Mouse (Mus musculus): ENCODE data around the gene Prrc2b. TPM values are rescaled to one million over a fixed set of nuclear protein-coding genes. Genes with fewer than 3 reads are reported as not detected.

The Prrc2b gene
- polyA plus RNA-seq, 1 experiment from 2014 or later: 96.9 TPM

DNA sequence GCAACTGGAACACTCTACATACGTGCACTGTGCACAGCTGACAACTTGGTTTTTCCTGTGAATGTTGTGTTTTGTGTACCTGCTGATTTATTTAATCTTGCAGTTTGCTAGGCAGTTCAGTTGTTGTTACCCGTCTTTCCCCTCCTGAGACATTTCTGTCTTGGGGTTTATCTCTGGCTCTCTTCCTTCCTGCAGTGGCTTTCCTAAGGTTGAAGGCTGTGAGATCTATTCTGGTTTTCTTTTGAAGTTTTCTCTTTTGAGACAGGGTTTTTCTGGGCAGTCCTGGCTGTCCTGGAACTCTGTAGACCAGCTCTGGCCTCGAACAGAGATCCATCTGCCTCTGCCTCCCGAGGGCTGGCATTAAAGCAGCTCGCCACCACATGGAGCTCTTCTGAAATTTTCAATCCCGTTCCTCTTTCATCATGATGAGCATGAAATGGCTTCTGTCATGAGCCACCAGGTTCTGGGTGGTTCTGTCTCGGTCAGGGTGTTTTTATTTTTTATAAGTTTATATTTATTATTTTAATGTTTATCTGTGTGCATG lies 4.2 kb downstream of the Prrc2b start:
- Histone ChIP-seq H3K4me3 (replicated peaks) (no peak overlapping the region), H3K4me1 (peaks cover 82% of the 10 kb centered on the region), H3K27ac (peak overlapping the region; percentile 81)

DNA sequence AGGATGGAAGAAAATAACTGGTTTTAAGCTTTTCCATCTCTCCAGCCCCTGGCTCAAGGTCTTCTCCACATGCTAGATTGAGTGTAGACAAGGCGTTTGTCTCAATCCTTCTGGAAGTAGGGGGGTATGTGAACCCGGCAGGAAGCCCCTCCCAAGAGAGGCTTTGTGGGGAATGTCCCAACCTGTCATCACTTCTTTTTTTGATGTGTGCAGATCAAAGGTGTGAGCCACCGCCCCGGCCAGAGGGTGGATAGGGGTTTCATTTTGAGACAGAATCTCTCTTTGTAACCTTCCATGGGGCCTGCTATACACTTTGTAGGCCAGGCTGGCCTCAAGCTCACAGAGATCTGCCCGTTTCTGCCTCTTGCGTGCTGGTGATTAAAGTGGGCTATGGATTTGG lies 4.7 kb downstream of the Prrc2b start:
- no peaks in the 10 kb centered on the region for H3K9me3 ChIP-seq
- H3K4me3 ChIP-seq (replicated peaks): no peak overlapping the region
- WGBS: 78% methylated on average over 6 of the region's 6 CpGs
- no peak overlapping the region for H3K9ac ChIP-seq
- H3K4me2 ChIP-seq: no peak overlapping the region; the same call in 1 of the 2 replicates
- ATAC-seq (ENCODE audit: low FRiP score): no peak
- H3K4me1 ChIP-seq: peaks cover 81% of the 10 kb centered on the region
- peak overlapping the region; percentile 81; the same call in 1 of the 2 replicates for H3K27ac ChIP-seq
- H3K27me3 ChIP-seq: no peaks in the 10 kb centered on the region
- H3K36me3 ChIP-seq (replicated peaks): 0 out of 2 replicates have a peak, but pooled peaks cover 10% of the 10 kb centered on the region

More for the DNA sequence above, 4.2 kb downstream of the Prrc2b start:
- 70% methylated on average over 7 of the region's 7 CpGs for WGBS
- H3K4me2 ChIP-seq: peak overlapping the region; percentile 98
- H3K36me3 ChIP-seq (replicated peaks): 0 out of 2 replicates have a peak, but pooled peaks cover 4% of the 10 kb centered on the region
- ATAC-seq (ENCODE audit: low FRiP score): no peak
- H3K9me3 ChIP-seq: no peaks in the 10 kb centered on the region
- peak overlapping the region; percentile 100; the same call in 1 of the 2 replicates for H3K9ac ChIP-seq
- no peaks in the 10 kb centered on the region for H3K27me3 ChIP-seq

DNA sequence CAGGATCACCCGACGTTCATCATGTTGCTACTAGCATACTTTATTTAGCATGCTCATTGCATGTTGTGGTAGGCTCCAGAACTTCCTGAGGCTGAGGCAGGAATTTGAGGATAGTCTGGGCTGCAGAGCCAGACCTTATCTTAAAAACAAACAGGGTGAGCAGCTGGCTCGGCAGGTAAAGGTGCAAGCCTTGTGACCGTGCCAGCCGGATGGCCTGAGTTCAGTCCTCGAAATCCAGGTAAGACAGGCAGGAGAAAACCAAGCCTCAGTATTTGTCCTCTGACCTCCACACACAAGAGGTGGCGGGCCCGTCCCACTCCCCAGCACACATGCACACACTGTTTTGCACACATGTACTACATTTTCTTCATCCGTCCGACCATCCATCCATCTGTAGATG lies 5.8 kb downstream of the Prrc2b start:
- H3K4me3 ChIP-seq (replicated peaks): no peak overlapping the region
- peaks cover 81% of the 10 kb centered on the region for H3K4me1 ChIP-seq
- no peak for ATAC-seq (ENCODE audit: low FRiP score)

DNA sequence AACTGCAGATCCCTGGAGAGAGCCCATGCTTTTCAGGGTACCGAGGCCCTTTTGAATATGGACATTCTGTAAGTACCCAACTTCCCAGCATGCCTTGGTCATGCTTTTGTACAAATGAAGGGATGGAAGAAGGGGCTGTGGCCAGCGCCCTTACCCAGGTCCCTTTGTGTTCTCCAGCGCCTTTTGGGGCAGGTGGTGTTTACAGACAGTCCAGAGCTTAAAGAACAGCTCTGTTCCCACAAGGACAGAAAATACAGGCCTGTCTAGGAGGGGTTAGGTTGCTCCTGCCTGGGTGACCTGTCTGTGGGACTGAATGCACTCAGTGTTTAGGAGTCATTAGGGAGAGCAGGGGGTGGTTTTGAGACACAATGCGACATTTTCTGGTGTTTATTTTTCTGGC lies 6.4 kb downstream of the Prrc2b start:
- no peaks in the 10 kb centered on the region for H3K27me3 ChIP-seq
- peak overlapping the region; percentile 81 for H3K27ac ChIP-seq
- peak overlapping the region; percentile 33 for H3K9ac ChIP-seq
- 0 out of 2 replicates have a peak, but pooled peaks cover 18% of the 10 kb centered on the region for H3K36me3 ChIP-seq (replicated peaks)
- peak overlapping the region; percentile 35 for H3K4me2 ChIP-seq
- H3K9me3 ChIP-seq: no peaks in the 10 kb centered on the region
- H3K4me1 ChIP-seq: peaks cover 77% of the 10 kb centered on the region
- 12% methylated on average over 4 of the region's 4 CpGs for WGBS
- no peak overlapping the region for H3K4me3 ChIP-seq (replicated peaks)
- ATAC-seq (ENCODE audit: low FRiP score): peak; percentile 57; the same call in 1 of the 2 replicates

More for the DNA sequence above, 5.8 kb downstream of the Prrc2b start:
- Histone ChIP-seq H3K9me3 (no peaks in the 10 kb centered on the region), H3K27ac (peak overlapping the region; percentile 81), H3K9ac (peak overlapping the region; percentile 33), H3K27me3 (no peaks in the 10 kb centered on the region), H3K36me3 (replicated peaks) (0 out of 2 replicates have a peak, but pooled peaks cover 15% of the 10 kb centered on the region), H3K4me2 (peak overlapping the region; percentile 35)
- WGBS: 61% methylated on average over 10 of the region's 10 CpGs

DNA sequence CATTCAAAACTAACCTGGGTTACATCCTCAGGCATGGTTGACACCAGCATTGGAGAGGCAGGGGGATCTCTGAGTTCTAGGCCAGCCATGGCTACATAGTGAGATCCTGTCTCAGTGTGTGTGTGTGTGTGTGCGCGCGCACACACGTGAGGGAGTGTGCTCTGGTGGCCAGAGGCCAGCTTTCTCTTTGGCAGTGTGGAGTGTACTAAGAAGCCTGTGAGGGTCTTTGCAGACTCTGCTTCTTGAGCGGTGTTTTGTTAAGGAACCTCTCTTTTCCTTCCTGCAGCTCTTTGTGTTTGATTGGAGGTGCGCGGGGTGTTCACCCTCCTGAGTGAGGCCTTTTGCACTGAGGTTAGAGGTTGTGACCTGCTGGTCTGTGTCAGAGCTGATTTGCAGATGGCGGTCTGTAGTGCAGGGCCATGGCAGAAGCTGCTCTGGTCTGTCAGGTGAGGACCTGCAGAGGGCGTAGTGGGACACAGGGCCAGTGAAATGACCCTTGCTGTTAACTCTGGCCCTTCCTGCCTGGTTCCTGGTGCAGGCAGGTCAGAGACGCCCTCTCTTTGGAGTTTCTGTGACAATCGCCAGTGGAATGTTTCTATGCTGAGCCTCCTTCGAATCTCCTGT lies 7.8 kb downstream of the Prrc2b start:
- Histone ChIP-seq H3K27ac (no peak overlapping the region), H3K4me3 (replicated peaks) (no peak overlapping the region), H3K36me3 (replicated peaks) (0 out of 2 replicates have a peak, but pooled peaks cover 18% of the 10 kb centered on the region), H3K9ac (no peak overlapping the region), H3K4me2 (no peak overlapping the region), H3K27me3 (no peaks in the 10 kb centered on the region), H3K9me3 (no peaks in the 10 kb centered on the region), H3K4me1 (peaks cover 66% of the 10 kb centered on the region)
- 70% methylated on average over 12 of the region's 12 CpGs for WGBS
- no peak for ATAC-seq (ENCODE audit: low FRiP score)

DNA sequence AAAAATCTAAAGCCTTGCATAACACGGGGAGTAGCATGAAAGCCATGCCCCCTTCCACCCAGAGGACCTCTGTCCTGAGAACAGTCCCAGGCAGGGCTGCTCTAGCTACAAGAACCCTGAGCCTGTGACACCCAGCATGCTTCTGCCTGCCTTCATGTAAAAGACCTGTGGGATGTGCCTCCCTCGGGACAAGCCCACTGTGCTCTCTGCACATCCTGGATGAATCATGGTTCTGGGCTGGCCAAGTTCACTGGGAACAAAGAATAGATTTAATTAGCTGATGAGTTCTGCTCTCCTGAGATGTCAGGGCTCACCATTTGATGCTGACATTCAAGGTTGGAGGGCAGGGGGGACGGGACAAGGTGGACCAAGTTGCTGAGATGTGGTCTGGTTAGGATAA lies 9.6 kb downstream of the Prrc2b start:
- H3K4me1 ChIP-seq: peaks cover 66% of the 10 kb centered on the region
- WGBS: 88% methylated on average over 3 of the region's 3 CpGs
- 0 out of 2 replicates have a peak, but pooled peaks cover 18% of the 10 kb centered on the region for H3K36me3 ChIP-seq (replicated peaks)

DNA sequence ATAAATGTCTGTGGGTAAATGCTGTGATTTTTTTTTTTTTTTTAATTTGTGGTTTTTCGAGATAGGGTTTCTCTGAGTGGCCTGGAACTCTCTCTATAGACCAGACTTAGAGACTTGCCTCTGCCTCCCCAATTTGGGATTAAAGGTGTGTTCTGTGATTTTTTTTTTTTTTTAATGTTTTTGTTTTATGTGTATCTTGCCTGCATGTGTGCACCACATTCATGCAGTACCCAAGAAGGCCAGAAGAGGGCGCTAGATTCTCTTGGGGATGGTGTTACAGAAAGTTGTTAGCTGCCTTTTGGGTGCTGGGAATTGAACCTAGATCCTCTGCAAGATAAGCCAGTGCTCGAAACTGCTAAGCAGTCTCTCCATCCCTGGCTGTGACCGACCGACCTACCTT lies 10.1 kb downstream of the Prrc2b start:
- Histone ChIP-seq H3K27me3 (no peaks in the 10 kb centered on the region), H3K4me2 (no peak overlapping the region), H3K9me3 (no peaks in the 10 kb centered on the region), H3K4me1 (peaks cover 65% of the 10 kb centered on the region), H3K36me3 (replicated peaks) (0 out of 2 replicates have a peak, but pooled peaks cover 18% of the 10 kb centered on the region), H3K4me3 (replicated peaks) (no peak overlapping the region), H3K27ac (no peak overlapping the region), H3K9ac (no peak overlapping the region)
- 85% methylated on average over 5 of the region's 5 CpGs for WGBS
- ATAC-seq (ENCODE audit: low FRiP score): no peak

More for the DNA sequence above, 9.6 kb downstream of the Prrc2b start:
- no peak for ATAC-seq (ENCODE audit: low FRiP score)
- H3K4me2 ChIP-seq: no peak overlapping the region
- no peak overlapping the region for H3K27ac ChIP-seq
- no peak overlapping the region for H3K4me3 ChIP-seq (replicated peaks)
- no peaks in the 10 kb centered on the region for H3K9me3 ChIP-seq
- H3K27me3 ChIP-seq: no peaks in the 10 kb centered on the region
- no peak overlapping the region for H3K9ac ChIP-seq

DNA sequence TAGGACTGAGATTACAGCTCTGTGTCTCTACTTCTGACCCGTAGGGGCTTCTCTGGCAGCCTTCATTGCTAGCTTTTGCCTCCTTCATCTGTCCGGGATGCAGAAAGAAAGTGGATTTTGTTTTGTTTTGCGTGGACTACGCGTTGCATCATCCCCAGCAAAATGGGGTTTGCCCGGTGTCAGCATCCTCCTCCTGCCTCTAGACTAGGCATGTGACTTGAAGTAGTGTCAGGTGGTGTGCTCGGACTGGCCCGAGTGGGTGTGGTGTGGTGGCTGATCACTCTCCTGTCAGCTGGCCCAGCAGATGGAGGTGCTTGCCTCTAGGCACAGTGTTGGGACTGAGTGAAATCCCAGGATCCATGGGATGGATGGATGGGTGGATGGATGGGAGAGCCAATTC lies 11.2 kb downstream of the Prrc2b start:
- no peak for ATAC-seq (ENCODE audit: low FRiP score)
- Histone ChIP-seq H3K27ac (no peak overlapping the region), H3K4me3 (replicated peaks) (no peak overlapping the region), H3K27me3 (no peaks in the 10 kb centered on the region), H3K4me1 (peaks cover 65% of the 10 kb centered on the region), H3K9me3 (no peaks in the 10 kb centered on the region), H3K36me3 (replicated peaks) (0 out of 2 replicates have a peak, but pooled peaks cover 18% of the 10 kb centered on the region), H3K9ac (no peak overlapping the region), H3K4me2 (no peak overlapping the region)
- WGBS: 96% methylated on average over 8 of the region's 8 CpGs

DNA sequence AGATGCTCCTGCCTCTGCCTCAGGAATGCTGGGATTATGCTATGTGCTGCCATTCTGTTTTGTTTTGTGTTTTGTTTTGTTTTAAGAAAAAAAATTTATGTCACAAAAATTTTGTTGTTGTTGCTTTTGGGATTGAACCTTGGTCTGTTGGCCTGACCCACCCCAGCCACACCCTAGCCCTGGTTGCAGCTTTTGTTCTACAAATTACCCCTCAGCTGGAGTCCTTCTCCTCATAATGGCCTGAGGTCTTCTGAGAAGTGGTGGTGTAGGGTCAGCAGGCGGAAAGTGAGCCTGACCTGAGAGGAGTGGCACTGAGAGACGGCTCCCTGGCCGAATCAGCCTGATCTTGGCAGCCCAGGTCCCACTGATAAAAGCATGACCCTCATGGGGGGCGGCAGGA lies 11.8 kb downstream of the Prrc2b start:
- Histone ChIP-seq H3K4me1 (peaks cover 65% of the 10 kb centered on the region), H3K27ac (no peak overlapping the region), H3K4me2 (no peak overlapping the region), H3K27me3 (no peaks in the 10 kb centered on the region), H3K4me3 (replicated peaks) (no peak overlapping the region), H3K9me3 (no peaks in the 10 kb centered on the region), H3K9ac (no peak overlapping the region), H3K36me3 (replicated peaks) (0 out of 2 replicates have a peak, but pooled peaks cover 18% of the 10 kb centered on the region)
- 79% methylated on average over 4 of the region's 4 CpGs for WGBS
- ATAC-seq (ENCODE audit: low FRiP score): no peak

DNA sequence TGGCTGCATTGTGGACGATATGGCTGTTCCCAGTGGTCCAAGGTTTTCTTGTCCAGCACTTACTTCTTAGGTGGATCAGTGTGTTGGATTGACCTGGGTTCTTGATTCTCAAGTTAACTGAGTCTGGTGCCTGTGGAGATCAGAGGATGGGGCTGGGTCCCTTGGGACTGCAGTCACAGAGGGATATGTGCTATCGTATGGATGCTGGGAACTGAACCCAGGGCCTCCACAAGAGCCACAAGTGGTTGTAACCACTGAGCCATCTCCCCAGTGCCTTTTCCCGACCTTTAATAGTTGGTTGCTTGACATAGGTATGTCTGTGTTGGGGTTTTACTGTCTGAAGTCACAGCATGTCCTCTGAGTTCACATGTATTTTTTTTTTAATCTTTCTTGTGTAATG lies 12.2 kb downstream of the Prrc2b start:
- Histone ChIP-seq H3K4me3 (replicated peaks) (no peak overlapping the region), H3K4me1 (peaks cover 66% of the 10 kb centered on the region), H3K4me2 (no peak overlapping the region), H3K9ac (no peak overlapping the region), H3K27ac (no peak overlapping the region), H3K27me3 (no peaks in the 10 kb centered on the region), H3K36me3 (replicated peaks) (0 out of 2 replicates have a peak, but pooled peaks cover 18% of the 10 kb centered on the region), H3K9me3 (no peaks in the 10 kb centered on the region)
- no peak for ATAC-seq (ENCODE audit: low FRiP score)
- WGBS: 87% methylated on average over 3 of the region's 3 CpGs

DNA sequence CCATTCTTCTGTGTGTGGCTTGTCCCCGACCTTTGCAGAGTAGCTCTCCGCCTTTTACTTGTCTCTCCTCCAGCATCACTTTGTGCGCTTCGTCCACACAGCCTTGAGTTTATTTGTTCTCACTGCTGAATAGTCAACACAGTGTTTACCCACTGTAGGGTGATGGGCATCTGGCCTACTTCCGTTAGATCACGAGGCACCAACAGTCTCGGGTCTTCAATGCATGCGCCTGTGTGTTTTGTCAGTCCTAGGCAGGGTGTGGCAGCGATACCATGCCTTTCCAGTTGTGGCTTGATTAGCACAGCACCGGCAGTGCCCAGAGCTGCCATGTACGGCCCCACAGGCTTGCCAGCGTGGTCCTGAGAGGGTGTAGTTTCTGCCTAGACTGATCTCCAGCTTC lies 13.6 kb downstream of the Prrc2b start:
- WGBS: 74% methylated on average over 12 of the region's 12 CpGs
- no peak for ATAC-seq (ENCODE audit: low FRiP score)
- Histone ChIP-seq H3K27ac (peak overlapping the region; percentile 46), H3K4me3 (replicated peaks) (no peak overlapping the region), H3K9me3 (no peaks in the 10 kb centered on the region), H3K36me3 (replicated peaks) (0 out of 2 replicates have a peak, but pooled peaks cover 18% of the 10 kb centered on the region), H3K9ac (no peak overlapping the region), H3K27me3 (no peaks in the 10 kb centered on the region), H3K4me1 (peaks cover 66% of the 10 kb centered on the region), H3K4me2 (no peak overlapping the region)

DNA sequence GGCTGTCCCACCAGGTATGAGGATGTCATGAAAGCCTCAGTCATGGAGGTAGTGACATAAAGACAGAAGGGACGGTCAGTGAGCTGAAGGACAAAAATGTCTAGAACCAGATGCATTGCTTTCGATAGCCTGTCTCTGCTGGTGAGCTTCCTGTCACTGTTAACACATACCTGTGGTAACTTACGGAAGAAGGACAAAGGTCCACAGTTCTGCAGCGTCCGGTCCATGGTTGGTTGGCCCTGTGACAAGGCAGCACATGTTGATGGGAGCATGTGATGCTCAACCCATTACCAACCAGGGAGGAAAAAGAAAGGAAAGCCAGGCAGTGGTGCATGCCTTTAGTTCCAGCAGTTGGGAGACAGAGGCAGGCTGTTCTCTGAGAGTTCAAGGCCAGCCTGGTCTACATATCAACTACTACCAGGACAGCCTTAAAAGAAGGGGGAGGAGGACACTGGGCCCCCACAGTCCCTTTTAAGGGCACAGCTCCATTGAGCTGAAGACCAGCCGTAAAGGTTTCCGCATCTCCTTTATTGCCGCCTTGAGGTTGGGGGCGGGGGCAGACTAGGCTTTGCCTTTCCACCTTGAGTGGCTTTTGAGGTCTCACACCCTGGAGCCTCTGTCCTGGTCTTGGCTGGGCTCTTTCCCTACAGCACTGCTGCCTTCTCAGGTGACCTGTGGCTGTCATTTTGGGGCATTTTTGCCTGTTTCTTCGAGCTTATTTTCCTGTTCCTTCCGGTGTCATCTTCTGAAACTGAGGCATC lies 14.3 kb downstream of the Prrc2b start:
- 89% methylated on average over 11 of the region's 11 CpGs for WGBS
- no peak for ATAC-seq (ENCODE audit: low FRiP score)

More for the DNA sequence above, 14.3 kb downstream of the Prrc2b start:
- no peak overlapping the region for H3K9ac ChIP-seq
- peaks cover 69% of the 10 kb centered on the region for H3K4me1 ChIP-seq
- no peak overlapping the region for H3K4me3 ChIP-seq (replicated peaks)
- no peaks in the 10 kb centered on the region for H3K9me3 ChIP-seq
- H3K27ac ChIP-seq: peak overlapping the region; percentile 10; the same call in 1 of the 2 replicates
- 0 out of 2 replicates have a peak, but pooled peaks cover 12% of the 10 kb centered on the region for H3K36me3 ChIP-seq (replicated peaks)
- no peak overlapping the region for H3K4me2 ChIP-seq
- H3K27me3 ChIP-seq: no peaks in the 10 kb centered on the region

All from forebrain, embryonic 12.5 days (tissue).